Mouse (Mus musculus) thymus, adult 2 months (tissue): ENCODE measurements around the gene Pcgf5.

Experiments used
- CTCF ChIP-seq: fragments of 200-500 bp; IDR thresholded peaks from 2 replicates; pipeline ENCODE4 v1.5.1; 2012; ENCODE audit warnings: mild to moderate bottlenecking, control low read depth, low read length, moderate library complexity, borderline replicate concordance; ENCODE audit not compliant: control insufficient read depth, poor library complexity, insufficient read depth; ENCODE audit errors: extremely low read depth
- POLR2A ChIP-seq: fragments of 200-500 bp; IDR thresholded peaks from 2 replicates; pipeline ENCODE4 v1.6.1; 2012; ENCODE audit warnings: mild to moderate bottlenecking, low read length, control low read depth, moderate library complexity; ENCODE audit not compliant: control insufficient read depth, poor library complexity, insufficient read depth; ENCODE audit errors: extremely low read depth

DNA sequence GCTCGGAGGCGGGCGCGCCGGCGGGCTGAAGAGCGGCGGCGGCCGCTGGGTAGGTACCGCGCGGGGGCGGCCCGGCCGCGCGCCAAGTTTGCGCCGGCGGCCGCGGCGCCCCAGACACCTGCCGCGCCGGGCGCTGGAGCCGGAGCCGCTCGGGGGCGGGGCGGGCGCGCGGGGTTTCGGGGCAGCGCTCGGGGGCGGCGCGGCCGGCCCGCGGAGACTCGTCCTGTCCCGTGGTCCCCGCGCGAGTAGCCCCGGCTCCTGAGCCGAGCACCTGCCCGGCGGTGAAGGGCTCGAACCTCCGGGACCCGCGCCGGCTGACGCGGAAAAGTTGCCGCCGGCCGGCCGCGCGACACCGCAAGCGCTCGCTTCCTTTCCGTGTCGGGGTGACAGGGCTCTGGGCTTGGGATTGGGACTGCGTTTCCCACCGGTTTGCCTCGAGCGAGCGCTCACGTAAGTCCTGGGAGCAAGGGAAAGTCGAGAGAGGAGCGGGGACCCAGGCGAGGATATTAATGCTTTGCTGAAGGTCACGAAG is 61.8 kb downstream of the Pcgf5 start:
- TF ChIP-seq CTCF (no peak), POLR2A (no peak)
